Mouse (Mus musculus) hindbrain, embryonic 12.5 days (tissue): ENCODE measurements around the gene Gm12248. TPM values are rescaled to one million over a fixed set of nuclear protein-coding genes. Genes with fewer than 3 reads are reported as not detected.
"Not testable (repeated sequence)": the region's sequence is repeated elsewhere in the genome, so short reads cannot be mapped to it uniquely, and the experiment has no call there.

Source experiments
- ATAC-seq: fragments of 200-750 bp; cut with Nextera tagmentation; 2 replicates; pipeline ENCODE4 v1.8.0; 2017; ENCODE audit warnings: moderate TSS enrichment; ENCODE audit not compliant: low FRiP score
- H3K27ac ChIP-seq: fragments of 300-500 bp; sonication (generic); 2 replicates; pipeline ENCODE4 v1.5.1; 2016; ENCODE audit warnings: mild to moderate bottlenecking
- H3K27me3 ChIP-seq: fragments of 300-500 bp; sonication (generic); 2 replicates; pipeline ENCODE4 v1.6.1; 2016; ENCODE audit warnings: mild to moderate bottlenecking
- H3K36me3 ChIP-seq: fragments of 300-500 bp; sonication (generic); 2 replicates; pipeline ENCODE4 v1.6.1; 2016; ENCODE audit warnings: mild to moderate bottlenecking
- H3K4me1 ChIP-seq: fragments of 300-500 bp; sonication (generic); 2 replicates; pipeline ENCODE4 v1.6.1; 2016
- H3K4me2 ChIP-seq: fragments of 300-500 bp; sonication (generic); replicated peaks from 2 replicates; pipeline ENCODE4 v1.6.1; 2016; ENCODE audit warnings: mild to moderate bottlenecking
- H3K4me3 ChIP-seq: fragments of 300-500 bp; sonication (generic); 2 replicates; pipeline ENCODE4 v1.5.1; 2016; ENCODE audit warnings: mild to moderate bottlenecking
- H3K9ac ChIP-seq: fragments of 300-500 bp; sonication (generic); 2 replicates; pipeline ENCODE4 v1.6.1; 2016; ENCODE audit warnings: mild to moderate bottlenecking, moderate library complexity
- H3K9me3 ChIP-seq: fragments of 300-500 bp; sonication (generic); replicated peaks from 2 replicates; pipeline ENCODE4 v1.6.1; 2016; ENCODE audit warnings: mild to moderate bottlenecking
- WGBS: fragments of 180-500 bp; shearing (Covaris S2); methylation state at CpG from one replicate; pipeline ENCODE4 v1.1.7; 2016; 5-methylcytosine and 5-hydroxymethylcytosine counted together
- polyA plus RNA-seq: library from polyadenylated mRNA; unstranded; fragments of >200 nt; fragmentation: Nextera tagmentation; extraction: Ambion mirVana; gene quantifications from 2 replicates; pipeline ENCODE4 v1.2.1, GENCODE M21; 2016

Gm12248 gene
- polyA plus RNA-seq, 1 experiment from 2014 or later, result 0.14 TPM

- not testable (repeated sequence) for H3K9ac ChIP-seq, H3K9me3 ChIP-seq, H3K36me3 ChIP-seq, H3K27ac ChIP-seq, ATAC-seq
- H3K4me2 ChIP-seq, result 0 out of 2 replicates have a peak overlapping the region, but pooled peaks have one; percentile 68
- H3K4me3 ChIP-seq, result peak overlapping the region; percentile 35; the same call in 1 of the 2 replicates
- WGBS, result 65% methylated on average over 5 of the region's 5 CpGs
- peaks cover 15% of the 10 kb centered on the region for H3K4me1 ChIP-seq
- peaks cover 32% of the 10 kb centered on the region for H3K27me3 ChIP-seq
These were observed 5.4 kb upstream of the Gm12248 start for GRCm38 (mm10) chr11:58098366-58098720.

GRCm38 (mm10) chr11:58097621-58098365 lies 4.9 kb upstream of the Gm12248 start:
- Histone ChIP-seq H3K9ac (peak overlapping the region; percentile 53), H3K9me3 (no peaks in the 10 kb centered on the region), H3K4me2 (peak overlapping the region; percentile 68), H3K36me3 (no peaks in the 10 kb centered on the region), H3K27ac (no peak overlapping the region), H3K27me3 (peaks cover 32% of the 10 kb centered on the region), H3K4me3 (peak overlapping the region; percentile 35), H3K4me1 (peaks cover 9% of the 10 kb centered on the region)
- ATAC-seq, result no peak
- WGBS, result 3% methylated on average over 31 of the region's 38 CpGs

GRCm38 (mm10) chr11:58096821-58097620 lies 4.1 kb upstream of the Gm12248 start:
- Histone ChIP-seq H3K4me2 (peak overlapping the region; percentile 68), H3K9me3 (no peaks in the 10 kb centered on the region), H3K36me3 (no peaks in the 10 kb centered on the region), H3K4me3 (no peak overlapping the region), H3K4me1 (peaks cover 6% of the 10 kb centered on the region; the same call in 1 of the 2 replicates), H3K9ac (no peak overlapping the region), H3K27me3 (peaks cover 32% of the 10 kb centered on the region), H3K27ac (no peak overlapping the region)
- no peak for ATAC-seq
- 52% methylated on average over 20 of the region's 20 CpGs for WGBS

- WGBS, result 91% methylated on average over 5 of the region's 5 CpGs
- Histone ChIP-seq H3K9me3 (no peaks in the 10 kb centered on the region), H3K4me1 (peaks cover 6% of the 10 kb centered on the region; the same call in 1 of the 2 replicates), H3K4me3 (no peak overlapping the region), H3K9ac (no peak overlapping the region), H3K4me2 (no peak overlapping the region), H3K36me3 (no peaks in the 10 kb centered on the region), H3K27ac (no peak overlapping the region), H3K27me3 (peaks cover 32% of the 10 kb centered on the region)
- no peak for ATAC-seq
These were observed 3.2 kb upstream of the Gm12248 start for GRCm38 (mm10) chr11:58096160-58096559.

GRCm38 (mm10) chr11:58095561-58095960 lies 2.6 kb upstream of the Gm12248 start:
- no peak for ATAC-seq
- Histone ChIP-seq H3K4me1 (peaks cover 6% of the 10 kb centered on the region; the same call in 1 of the 2 replicates), H3K27me3 (peaks cover 32% of the 10 kb centered on the region), H3K9me3 (no peaks in the 10 kb centered on the region), H3K36me3 (no peaks in the 10 kb centered on the region), H3K4me3 (no peak overlapping the region), H3K4me2 (no peak overlapping the region), H3K27ac (no peak overlapping the region), H3K9ac (no peak overlapping the region)
- WGBS, result 86% methylated on average over 1 of the region's 1 CpGs

GRCm38 (mm10) chr11:58094766-58095165 lies 1.8 kb upstream of the Gm12248 start:
- Histone ChIP-seq H3K27ac (no peak overlapping the region), H3K27me3 (peaks cover 32% of the 10 kb centered on the region), H3K9me3 (no peaks in the 10 kb centered on the region), H3K4me1 (peaks cover 6% of the 10 kb centered on the region; the same call in 1 of the 2 replicates), H3K4me2 (no peak overlapping the region), H3K9ac (no peak overlapping the region), H3K36me3 (no peaks in the 10 kb centered on the region), H3K4me3 (no peak overlapping the region)
- WGBS, result 69% methylated on average over 4 of the region's 4 CpGs
- ATAC-seq, result no peak

GRCm38 (mm10) chr11:58092541-58092940 lies 393 bp downstream of the Gm12248 start:
- H3K27ac ChIP-seq, result no peak overlapping the region
- H3K4me2 ChIP-seq, result 0 out of 2 replicates have a peak overlapping the region, but pooled peaks have one; percentile 14
- H3K27me3 ChIP-seq, result peaks cover 18% of the 10 kb centered on the region
- no peak overlapping the region for H3K9ac ChIP-seq
- ATAC-seq, result no peak
- H3K4me1 ChIP-seq, result peaks cover under 1% of the 10 kb centered on the region; the same call in 1 of the 2 replicates
- H3K9me3 ChIP-seq, result no peaks in the 10 kb centered on the region
- no peak overlapping the region for H3K4me3 ChIP-seq
- WGBS, result 57% methylated on average over 4 of the region's 4 CpGs
- H3K36me3 ChIP-seq, result no peaks in the 10 kb centered on the region

- H3K9ac ChIP-seq, result no peak overlapping the region
- no peak overlapping the region for H3K4me2 ChIP-seq
- WGBS, result 89% methylated on average over 6 of the region's 6 CpGs
- H3K4me1 ChIP-seq, result no peaks in the 10 kb centered on the region
- H3K36me3 ChIP-seq, result no peaks in the 10 kb centered on the region
- H3K9me3 ChIP-seq, result no peaks in the 10 kb centered on the region
- H3K27ac ChIP-seq, result no peak overlapping the region
- H3K4me3 ChIP-seq, result no peak overlapping the region
- ATAC-seq, result no peak
- no peaks in the 10 kb centered on the region for H3K27me3 ChIP-seq
These were observed 11.2 kb downstream of the Gm12248 start for GRCm38 (mm10) chr11:58081716-58082115.

- H3K4me3 ChIP-seq, result no peak overlapping the region
- WGBS, result 72% methylated on average over 4 of the region's 4 CpGs
- no peak overlapping the region for H3K9ac ChIP-seq
- H3K4me1 ChIP-seq, result no peaks in the 10 kb centered on the region
- H3K36me3 ChIP-seq, result no peaks in the 10 kb centered on the region
- no peaks in the 10 kb centered on the region for H3K9me3 ChIP-seq
- no peak for ATAC-seq
- no peak overlapping the region for H3K27ac ChIP-seq
- no peak overlapping the region for H3K4me2 ChIP-seq
- H3K27me3 ChIP-seq, result no peaks in the 10 kb centered on the region
These were observed 15.7 kb downstream of the Gm12248 start for GRCm38 (mm10) chr11:58077270-58077669.

- ATAC-seq, result no peak
- H3K4me3 ChIP-seq, result no peak overlapping the region
- H3K9ac ChIP-seq, result no peak overlapping the region
- no peaks in the 10 kb centered on the region for H3K36me3 ChIP-seq
- no peak overlapping the region for H3K4me2 ChIP-seq
- no peaks in the 10 kb centered on the region for H3K4me1 ChIP-seq
- WGBS, result 84% methylated on average over 3 of the region's 3 CpGs
- no peaks in the 10 kb centered on the region for H3K27me3 ChIP-seq
- H3K27ac ChIP-seq, result no peak overlapping the region
- no peaks in the 10 kb centered on the region for H3K9me3 ChIP-seq
These were observed 20.0 kb downstream of the Gm12248 start for GRCm38 (mm10) chr11:58072978-58073377.

GRCm38 (mm10) chr11:58065025-58065424 lies 27.9 kb downstream of the Gm12248 start:
- Histone ChIP-seq H3K4me3 (no peak overlapping the region), H3K9ac (no peak overlapping the region), H3K4me2 (no peak overlapping the region), H3K27me3 (no peaks in the 10 kb centered on the region), H3K27ac (no peak overlapping the region), H3K4me1 (no peaks in the 10 kb centered on the region), H3K9me3 (no peaks in the 10 kb centered on the region), H3K36me3 (peaks cover 18% of the 10 kb centered on the region; the same call in 1 of the 2 replicates)
- 83% methylated on average over 4 of the region's 4 CpGs for WGBS
- no peak for ATAC-seq

- H3K27me3 ChIP-seq, result no peaks in the 10 kb centered on the region
- H3K4me2 ChIP-seq, result no peak overlapping the region
- no peaks in the 10 kb centered on the region for H3K4me1 ChIP-seq
- 91% methylated on average over 4 of the region's 4 CpGs for WGBS
- H3K9me3 ChIP-seq, result no peaks in the 10 kb centered on the region
- H3K36me3 ChIP-seq, result peaks cover 35% of the 10 kb centered on the region
- no peak for ATAC-seq
- H3K27ac ChIP-seq, result no peak overlapping the region
- H3K4me3 ChIP-seq, result no peak overlapping the region
- no peak overlapping the region for H3K9ac ChIP-seq
These were observed 30.3 kb downstream of the Gm12248 start for GRCm38 (mm10) chr11:58062586-58062985.
